Mouse (Mus musculus) E14TG2a.4 (cell line): ENCODE data around the gene Kcnn4.

Source experiments
- CTCF ChIP-seq: conservative IDR thresholded peaks from 2 replicates; pipeline ENCODE4 v1.5.1; 2014; ENCODE audit warnings: low read length
- POU5F1 ChIP-seq: IDR thresholded peaks from 2 replicates; pipeline ENCODE4 v1.6.1; 2014; ENCODE audit warnings: low read length, borderline replicate concordance

GRCm38 (mm10) chr7:24366716-24367632 is 3.1 kb upstream of the Kcnn4 start:
- TF ChIP-seq CTCF: no peak
- no peak for TF ChIP-seq POU5F1
